8 mouse cellular contexts compared by ENCODE assay signal in the genomic region with DNA sequence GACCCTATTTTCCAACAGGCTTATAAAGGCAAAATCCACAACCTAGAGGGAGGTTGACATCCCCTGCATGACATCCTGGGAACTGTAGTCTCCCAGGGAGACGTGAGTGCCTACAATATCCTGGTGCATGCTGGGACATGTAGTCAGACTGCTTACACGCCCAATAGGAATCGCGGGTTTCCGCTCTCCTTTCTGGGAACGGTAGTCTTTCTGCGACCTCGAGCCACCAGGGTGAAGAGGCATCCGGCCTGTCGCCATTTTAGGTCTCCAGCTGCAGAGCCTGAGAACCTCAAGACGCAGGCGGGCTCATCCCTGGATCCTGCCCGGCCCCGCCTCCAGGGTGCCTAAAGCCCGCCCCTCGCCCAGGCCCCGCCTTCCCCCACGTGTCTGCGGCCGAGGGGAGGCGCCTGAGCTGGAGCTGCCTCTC. TPM values are rescaled to one million over a fixed set of nuclear protein-coding genes. Genes with fewer than 3 reads are reported as not detected.
DNase-seq lines count a peak whose midpoint lies in the region; ATAC-seq and TF ChIP-seq lines count a peak whose summit lies in the region.
"Not testable (repeated sequence)": the region's sequence is repeated elsewhere in the genome, so short reads cannot be mapped to it uniquely, and the experiment has no call there.

Gene Catspere2, plus strand, starts transcription at position 400 of the 427 bp plus-strand sequence.

- DNase-seq in G1E (ENCODE audit: low spot score) = peak; percentile 56
- peak; percentile 97 to 99 for DNase-seq in cerebellum, adult 18-20 months
- DNase-seq in heart, postnatal 36 days = peak; percentile 99
- peak; percentile 95 to 98 for DNase-seq in layer of hippocampus, adult 2 months (ENCODE audit: low spot score in 2 of 2)
- peak; percentile 96 for DNase-seq in lung, embryonic 14.5 days
- DNase-seq in thymus, adult 2 months = peak; percentile 100

- H3K9ac ChIP-seq in forebrain, embryonic 16.5 days (replicated peaks; ENCODE audit: low read depth, low read length) = peak within 1 kb of the TSS; percentile 63
- not testable (repeated sequence) for H3K9ac ChIP-seq in lung, embryonic 14.5 days

- not testable (repeated sequence) for TF ChIP-seq POLR2A in olfactory bulb, adult 2 months (IDR thresholded peaks at IDR 0.05; ENCODE audit: insufficient read depth, low read depth, low read length); thymus, adult 2 months (IDR thresholded peaks at IDR 0.05; ENCODE audit: control insufficient read depth, extremely low read depth, insufficient read depth, low read length, poor library complexity)

- not testable (repeated sequence) for TF ChIP-seq CTCF in G1E (IDR thresholded peaks at IDR 0.05; ENCODE audit: low read depth, low read length); olfactory bulb, adult 2 months (IDR thresholded peaks at IDR 0.05; ENCODE audit: insufficient read depth, low read depth, low read length)
- peak; percentile 76 for TF ChIP-seq CTCF in layer of hippocampus, adult 2 months (conservative IDR thresholded peaks at IDR 0.05)
- TF ChIP-seq CTCF in lung, embryonic 14.5 days (IDR thresholded peaks at IDR 0.05; ENCODE audit: low read depth) = peak; percentile 56
- TF ChIP-seq CTCF in thymus, adult 2 months (IDR thresholded peaks at IDR 0.05; ENCODE audit: borderline replicate concordance, control insufficient read depth, extremely low read depth, insufficient read depth, low read length, poor library complexity) = 0 out of 2 replicates have a peak, but pooled peaks have one; percentile 29

- not testable (repeated sequence) for H3K36me3 ChIP-seq in G1E (replicated peaks); forebrain, embryonic 16.5 days (ENCODE audit: control insufficient read depth, insufficient read depth); lung, embryonic 14.5 days (ENCODE audit: insufficient read depth); thymus, adult 2 months (ENCODE audit: control insufficient read depth, insufficient read depth, low read length)

- peak within 1 kb of the TSS; percentile 53; the same call in 1 of the 2 replicates for H3K27ac ChIP-seq in forebrain, embryonic 16.5 days (ENCODE audit: low read length)
- H3K27ac ChIP-seq in layer of hippocampus, adult 2 months = peak within 1 kb of the TSS; percentile 86
- not testable (repeated sequence) for H3K27ac ChIP-seq in lung, embryonic 14.5 days (ENCODE audit: low read depth); thymus, adult 2 months (ENCODE audit: control insufficient read depth, insufficient read depth, low read length)
- H3K27ac ChIP-seq in olfactory bulb, adult 2 months (ENCODE audit: insufficient read depth, low read depth, low read length) = peak within 1 kb of the TSS; percentile 59

- H3K4me3 ChIP-seq in G1E (ENCODE audit: low read depth, low read length) = peak within 1 kb of the TSS; percentile 67
- peak within 1 kb of the TSS; percentile 69 for H3K4me3 ChIP-seq in forebrain, embryonic 16.5 days (replicated peaks; ENCODE audit: low read length)
- peak within 1 kb of the TSS; percentile 65 for H3K4me3 ChIP-seq in layer of hippocampus, adult 2 months
- peak within 1 kb of the TSS; percentile 52 for H3K4me3 ChIP-seq in lung, embryonic 14.5 days (ENCODE audit: low read depth, low read length)
- peak within 1 kb of the TSS; percentile 71 for H3K4me3 ChIP-seq in olfactory bulb, adult 2 months (ENCODE audit: insufficient read depth, low read depth, low read length)
- H3K4me3 ChIP-seq in thymus, adult 2 months (ENCODE audit: control insufficient read depth, insufficient read depth, low read length) = peak within 1 kb of the TSS; percentile 79

- intact Hi-C loops in heart, postnatal 36 days (cut with DNase I) = loop anchor here (5.0 to 10.0 kb wide), 2 partner anchors 202 to 329 kb away; partner anchors contain the start of gene Desi2

- H3K9me3 ChIP-seq in G1E (replicated peaks); forebrain, embryonic 16.5 days (ENCODE audit: control insufficient read depth, low read length); lung, embryonic 14.5 days (ENCODE audit: low read depth, low read length): not testable (repeated sequence)

- peak; percentile 88 for ATAC-seq in G1E (ENCODE audit: extremely low read depth, insufficient number of reproducible peaks, low FRiP score, poor library complexity, severe bottlenecking)
- peak; percentile 98 for ATAC-seq in forebrain, embryonic 16.5 days
- ATAC-seq in lung, embryonic 14.5 days (ENCODE audit: insufficient read depth) = peak; percentile 98

- not testable (repeated sequence) for H3K27me3 ChIP-seq in G1E (ENCODE audit: insufficient read depth, low read length); forebrain, embryonic 16.5 days (replicated peaks; ENCODE audit: control insufficient read depth, insufficient read depth, low read length); lung, embryonic 14.5 days (ENCODE audit: insufficient read depth, low read length); thymus, adult 2 months (ENCODE audit: control insufficient read depth, insufficient read depth, low read length)

- H3K4me2 ChIP-seq in forebrain, embryonic 16.5 days (ENCODE audit: low read length) = peak within 1 kb of the TSS; percentile 46
- H3K4me2 ChIP-seq in lung, embryonic 14.5 days = peak within 1 kb of the TSS; percentile 59

- WGBS in forebrain, embryonic 16.5 days = 0% methylated on average over 16 of the region's 21 CpGs
- under 1% methylated on average over 20 of the region's 21 CpGs for WGBS in lung, embryonic 14.5 days
- WGBS in olfactory bulb, adult 2 months = under 1% methylated on average over 21 of the region's 21 CpGs
- WGBS in thymus, adult 2 months = under 1% methylated on average over 21 of the region's 21 CpGs

- not testable (repeated sequence) for H3K4me1 ChIP-seq in G1E (ENCODE audit: insufficient read depth, low read depth, low read length); forebrain, embryonic 16.5 days (replicated peaks; ENCODE audit: control insufficient read depth, insufficient read depth, low read length); lung, embryonic 14.5 days (ENCODE audit: insufficient read depth); olfactory bulb, adult 2 months (ENCODE audit: control insufficient read depth, insufficient read depth, low read length); thymus, adult 2 months (replicated peaks; ENCODE audit: control insufficient read depth, insufficient read depth, low read length)

RNA-seq across cellular contexts. Expression of gene Catspere2, which starts in this region (rescaled TPM):
- not detected in 2 replicates for total RNA-seq in G1E (2014; fragmentation: Nextera tagmentation)
- total RNA-seq in G1E (2017) = 0.05 and 0.06 TPM in 2 replicates
- not detected in 2 replicates for polyA plus RNA-seq in G1E (2012)
- polyA plus RNA-seq in forebrain, embryonic 16.5 days (2015; fragmentation: Nextera tagmentation; extraction: Ambion mirVana) = 0.15 and 0.20 TPM in 2 replicates
- under 1 TPM in 1 of 2 experiments, not detected in 1; 0.11 TPM for total RNA-seq in heart, postnatal 36 days (2021)
- total RNA-seq in layer of hippocampus, adult 2 months (2021) = 1 to 10 TPM; 5.4 to 6.4 TPM
- polyA plus RNA-seq in lung, embryonic 14.5 days (2014; fragmentation: Nextera tagmentation; extraction: Ambion mirVana) = 0.14 and 0.53 TPM in 2 replicates
- not detected in 2 replicates for polyA plus RNA-seq in olfactory bulb, adult 2 months (2012; ENCODE audit: insufficient read depth, insufficient read length, low replicate concordance, missing spikeins)
- 0.27 and 0.55 TPM in 2 replicates for polyA plus RNA-seq in thymus, adult 2 months (2012; rRNA removed)

Comparison
In these comparisons a context has a peak if more than half of its experiments do, and no peak if none do; other contexts are left out.
1. RNA of gene Catspere2 (total RNA-seq): 5.4 to 6.4 TPM in layer of hippocampus, adult 2 months; 0.11 TPM in heart, postnatal 36 days and 0.05 to 0.06 TPM in G1E; every median in the first group is over 4 times any median in the second.
2. Peak in DNase-seq, ATAC-seq and H3K4me3 ChIP-seq in G1E; RNA of the gene not detected or under 1 TPM.
3. Peak in ATAC-seq, H3K4me3 ChIP-seq, H3K27ac ChIP-seq, H3K9ac ChIP-seq and H3K4me2 ChIP-seq in forebrain, embryonic 16.5 days; RNA of the gene not detected or under 1 TPM.
4. Peak in DNase-seq in heart, postnatal 36 days; RNA of the gene not detected or under 1 TPM.
5. Peak in DNase-seq, ATAC-seq, H3K4me3 ChIP-seq and H3K4me2 ChIP-seq in lung, embryonic 14.5 days; RNA of the gene not detected or under 1 TPM.
6. Peak in DNase-seq and H3K4me3 ChIP-seq in thymus, adult 2 months; RNA of the gene not detected or under 1 TPM.
7. Peak in every context shown above with its lines, with median percentiles within 50 percentile points of each other: ATAC-seq, DNase-seq and H3K4me3 ChIP-seq.